Mouse (Mus musculus): Measurements from ENCODE around the gene Ogfr. TPM values are rescaled to one million over a fixed set of nuclear protein-coding genes. Genes with fewer than 3 reads are reported as not detected.

The Ogfr gene
- total RNA-seq, 2 experiments from 2014 or later = 37.7 to 38.2 TPM

DNA sequence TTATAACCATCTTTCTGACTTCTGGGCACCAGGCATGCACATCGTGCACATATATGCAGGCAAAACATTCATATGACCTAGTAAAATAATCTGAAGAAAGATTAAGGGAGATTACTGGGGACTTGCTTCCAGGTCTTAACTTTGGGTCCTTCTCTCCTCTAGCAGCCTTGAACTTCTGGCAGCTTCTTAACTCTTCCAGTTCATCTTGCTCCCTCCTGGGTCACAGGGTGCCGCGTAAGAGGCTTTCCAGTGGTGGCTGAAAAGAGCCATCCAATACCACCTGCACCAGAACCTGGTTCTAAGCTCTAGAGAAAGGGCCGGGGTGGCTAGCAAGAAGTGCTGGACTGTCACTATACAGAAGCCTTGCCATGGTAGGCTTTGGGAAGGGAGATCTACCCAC is 8.4 kb downstream of the Ogfr start, which contains the start of gene Col9a3:
Col9a3 (plus strand) TSS at position 301 of the 400 bp plus-strand sequence.
- no peak for DNase-seq
- intact Hi-C loops (cut with DNase I) = no loop called here

DNA sequence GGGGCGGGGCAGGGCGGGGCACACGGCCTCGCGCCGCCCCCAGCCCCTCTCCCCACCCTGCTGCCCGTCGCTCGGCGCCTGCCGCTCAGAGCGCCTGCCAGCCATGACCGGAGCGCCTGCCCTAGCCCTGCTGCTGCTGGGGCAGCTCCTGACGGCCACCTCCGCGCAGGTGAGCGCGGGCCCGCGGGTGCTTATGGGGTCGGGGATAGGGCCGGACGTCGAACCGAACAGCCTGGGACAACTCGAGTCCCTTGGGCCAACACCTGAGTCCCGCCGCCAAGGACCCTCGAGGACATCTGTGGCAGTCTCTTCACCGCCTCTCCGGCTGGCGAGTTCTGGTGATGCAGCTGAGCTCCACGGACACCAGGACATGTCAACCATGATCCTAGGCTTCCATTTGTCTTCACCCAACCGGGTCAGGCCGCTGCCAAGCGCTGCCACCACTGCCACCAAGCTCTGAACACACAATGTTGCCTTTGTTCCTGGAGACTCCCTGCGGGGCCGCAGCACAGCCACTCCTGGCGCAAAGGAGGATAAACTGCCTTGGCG is 9.2 kb downstream of the Ogfr start:
- intact Hi-C loops (cut with DNase I) = no loop called here
- no peak for DNase-seq

- intact Hi-C loops (cut with DNase I) = no loop called here
- DNase-seq = no peak
Measured at GRCm38 (mm10) chr2:180600569-180601021, 11.6 kb downstream of the Ogfr start.

DNA sequence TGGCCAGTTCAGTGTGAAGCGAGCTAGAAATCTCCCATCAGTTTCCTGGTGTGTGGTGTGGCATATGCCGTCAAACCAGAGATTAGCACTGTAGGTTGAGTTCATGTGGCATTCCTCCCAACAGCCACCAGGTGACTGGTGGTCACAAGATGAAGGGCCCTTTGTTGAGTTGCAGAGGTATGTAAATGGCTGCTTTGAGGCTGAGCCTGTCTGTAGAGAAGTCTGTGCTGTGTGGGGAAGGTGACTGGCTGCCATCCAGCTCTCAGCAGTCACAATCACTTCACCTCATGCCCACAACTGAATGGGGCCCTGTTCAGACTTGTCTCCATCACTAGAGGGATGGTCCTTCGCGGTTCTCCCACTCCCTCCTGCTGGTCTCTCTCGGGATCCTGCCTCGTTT is 15.7 kb downstream of the Ogfr start:
- intact Hi-C loops (cut with DNase I) = no loop called here
- no peak for DNase-seq

DNA sequence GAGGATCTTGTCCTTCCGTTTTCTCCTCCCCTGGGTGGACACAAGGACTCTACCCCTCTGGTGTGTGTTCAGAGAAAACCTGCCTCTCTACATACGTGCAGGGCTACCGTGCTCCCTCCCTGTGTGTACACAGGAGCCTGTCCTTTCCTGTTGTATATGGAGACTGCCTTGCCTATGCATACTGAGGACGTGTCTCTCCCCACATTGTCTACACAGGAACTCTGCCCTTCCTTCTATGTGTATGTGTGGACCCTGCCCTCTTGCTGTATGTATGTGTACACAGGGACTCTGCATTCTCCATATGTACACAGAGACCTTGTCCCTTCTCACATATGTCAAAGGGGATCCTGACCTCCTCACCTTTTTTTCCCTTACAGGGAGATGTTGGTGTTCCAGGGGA is 21.2 kb downstream of the Ogfr start:
- intact Hi-C loops (cut with DNase I) = no loop called here
- no peak for DNase-seq

DNA sequence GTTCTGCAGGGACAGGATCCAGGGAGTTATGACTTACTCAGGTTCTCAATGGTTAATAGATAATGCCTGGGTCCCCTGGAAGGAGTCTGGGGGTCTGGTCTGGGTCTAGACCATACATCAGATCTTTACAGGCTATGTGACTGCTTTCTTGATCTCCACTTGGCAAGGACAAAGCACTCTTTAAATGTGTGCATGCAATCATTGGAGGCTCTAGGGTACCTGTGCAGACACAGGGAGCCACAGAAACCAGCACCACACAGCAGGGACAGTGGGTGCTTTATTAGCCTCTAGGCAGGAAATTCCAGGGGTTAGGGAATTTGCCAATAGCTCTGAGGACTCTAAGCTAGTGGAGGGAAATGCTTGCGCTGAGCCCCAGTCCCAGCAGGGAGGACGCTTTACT is 22.8 kb downstream of the Ogfr start:
- no peak for DNase-seq
- intact Hi-C loops (cut with DNase I) = no loop called here

DNA sequence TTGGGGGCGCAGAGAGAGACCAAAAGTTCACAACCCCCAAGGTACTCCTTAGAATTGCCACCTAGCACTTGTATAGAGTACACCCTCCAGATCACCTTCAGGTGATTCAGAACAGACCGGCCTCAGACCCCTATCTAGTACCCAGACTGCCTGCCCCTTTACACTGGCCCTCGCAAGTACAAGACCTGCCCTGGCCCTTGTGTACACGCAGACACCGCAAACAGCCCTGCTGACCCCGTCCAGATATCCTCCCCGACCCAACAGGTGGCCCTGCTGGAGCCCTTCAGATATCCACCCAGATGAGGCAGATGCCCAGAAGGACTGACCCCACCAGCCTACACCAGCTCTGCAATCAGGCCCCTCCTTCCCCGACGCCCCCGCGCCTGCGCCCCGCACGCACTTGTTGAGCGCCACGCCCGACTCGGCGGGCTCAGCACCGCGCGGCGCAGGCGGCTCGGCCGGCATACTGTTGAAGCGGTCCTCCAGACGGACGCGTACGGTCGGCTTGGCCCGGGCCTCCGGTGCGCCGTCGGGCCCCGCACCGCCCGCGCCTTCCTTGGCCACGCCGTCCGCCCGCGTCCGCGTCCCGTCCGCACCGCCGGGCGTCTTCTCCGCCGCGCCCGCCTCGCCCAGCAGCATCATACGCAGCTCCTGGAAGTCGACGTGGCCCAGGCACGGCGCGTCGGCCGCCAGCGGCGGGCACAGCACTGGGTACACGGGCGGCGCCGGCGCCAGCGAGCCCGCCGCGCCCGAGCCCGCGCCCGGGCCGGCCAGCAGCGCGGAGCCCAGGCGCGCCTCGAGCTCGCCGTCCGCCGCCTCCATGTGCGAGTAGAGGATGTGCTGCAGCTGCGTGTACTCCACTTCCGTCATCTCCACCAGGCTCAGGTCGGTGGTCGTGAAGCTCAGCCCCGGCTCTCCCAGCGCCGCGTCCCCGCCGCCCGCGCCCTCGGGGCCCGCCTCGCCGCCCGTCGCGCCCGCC is 52.8 kb downstream of the Ogfr start:
- no peak for DNase-seq

GRCm38 (mm10) chr2:180642555-180643260 is 53.7 kb downstream of the Ogfr start, which contains the start of gene Tcfl5:
Tcfl5 (minus strand) TSS chr2:180642708.
- intact Hi-C loops (cut with DNase I) = no loop called here

More for the DNA sequence above, 52.8 kb downstream of the Ogfr start:
- intact Hi-C loops (cut with DNase I) = no loop called here

DNA sequence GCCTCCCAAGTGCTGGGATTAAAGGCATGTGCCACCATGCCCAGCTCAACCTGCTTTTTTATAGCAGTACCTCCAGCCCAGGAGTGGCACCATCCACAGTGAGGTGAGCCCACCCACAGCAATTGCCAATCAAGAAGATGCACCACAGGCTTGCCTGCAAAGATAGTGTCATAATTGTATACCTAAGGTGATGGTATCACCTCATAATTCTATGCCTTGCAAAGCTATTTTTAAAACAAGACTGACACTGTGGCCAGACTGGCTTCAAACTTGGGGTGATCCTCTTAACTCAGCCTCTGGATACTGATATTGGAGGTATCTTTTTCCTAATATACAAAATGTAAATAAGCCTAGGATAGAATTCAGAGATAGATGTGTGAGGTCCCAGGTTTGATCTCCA is 54.6 kb downstream of the Ogfr start:
- intact Hi-C loops (cut with DNase I) = no loop called here
- DNase-seq = no peak

More at GRCm38 (mm10) chr2:180642555-180643260, 53.7 kb downstream of the Ogfr start, which contains the start of gene Tcfl5:
- DNase-seq = no peak

Other genes starting within 250 kb of the Ogfr start
- gene Slco4a1, start 133.0 kb upstream of the Ogfr start, total RNA-seq (2021) = under 1 TPM; 0.12 to 0.41 TPM
- gene Ntsr1, start 89.3 kb upstream of the Ogfr start, total RNA-seq (2021) = not detected
- 10 to 100 TPM; 14.5 to 14.8 TPM for gene Mrgbp, start 7.9 kb upstream of the Ogfr start, total RNA-seq (2021)
- under 1 TPM; 0.46 to 0.50 TPM for gene Col9a3, start 8.5 kb downstream of the Ogfr start, total RNA-seq (2021)
- under 1 TPM in 1 of 2 experiments, not detected in 1; 0.12 TPM for gene Tcfl5, start 53.5 kb downstream of the Ogfr start, total RNA-seq (2021)
- gene Dido1, start 120.8 kb downstream of the Ogfr start, total RNA-seq (2021) = 10 to 100 TPM; 39.0 to 39.7 TPM
- 10 to 100 TPM; 64.7 to 69.6 TPM for gene Gid8, start 120.9 kb downstream of the Ogfr start, total RNA-seq (2021)
- gene Slc17a9, start 136.0 kb downstream of the Ogfr start, total RNA-seq (2021) = under 1 TPM; 0.34 to 0.57 TPM
- not detected for gene Bhlhe23, start 187.7 kb downstream of the Ogfr start, total RNA-seq (2021)